Comparison of ENCODE assay signal across 8 mouse cellular contexts in the genomic region with DNA sequence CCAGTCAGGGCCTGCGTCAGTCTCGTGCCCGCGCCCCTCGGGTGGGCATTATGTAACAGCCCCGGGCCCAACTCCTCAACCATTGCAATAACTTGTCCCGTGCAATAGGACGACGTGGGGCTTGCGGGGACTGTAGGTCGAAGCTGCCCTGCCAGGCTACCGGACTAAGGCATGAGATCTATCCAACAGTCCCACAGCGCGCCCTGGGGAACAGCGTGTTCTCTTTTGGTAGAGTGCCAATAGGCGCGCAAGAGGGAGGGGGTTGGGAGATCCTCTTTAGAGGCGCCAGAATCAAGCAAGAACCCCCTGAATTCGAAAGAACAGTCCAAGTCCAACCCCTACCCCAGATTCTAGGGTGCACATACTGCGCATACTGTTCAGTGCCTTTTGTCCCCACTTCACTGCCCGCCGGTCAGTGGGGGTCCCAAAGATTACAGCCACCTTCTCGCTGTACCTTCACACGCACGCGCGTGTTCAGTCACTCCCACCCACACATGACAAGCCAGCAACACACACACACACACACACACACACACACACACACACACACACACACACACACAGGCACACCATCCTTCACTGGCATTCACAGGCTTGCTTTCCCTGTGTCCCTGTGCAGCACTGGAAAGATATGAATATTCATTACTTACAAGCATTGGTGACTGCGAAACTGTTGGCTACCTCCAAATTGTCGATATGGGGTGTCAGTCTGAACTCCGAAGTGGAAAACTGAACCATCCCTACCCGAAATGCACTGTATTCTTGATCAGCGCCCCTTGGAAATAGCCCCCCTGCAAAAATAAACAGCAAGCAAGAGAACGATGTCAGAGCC. TPM values are rescaled to one million over a fixed set of nuclear protein-coding genes. Genes with fewer than 3 reads are reported as not detected.
DNase-seq lines count a peak whose midpoint lies in the region; ATAC-seq and TF ChIP-seq lines count a peak whose summit lies in the region.

No protein-coding gene starts in this region.

- no peaks in the 10 kb centered on the region for H3K9me3 ChIP-seq in lung, postnatal 0 days (ENCODE audit: low read length)
- H3K9me3 ChIP-seq in forebrain, postnatal 0 days (ENCODE audit: low read length), result no peaks in the 10 kb centered on the region
- H3K9me3 ChIP-seq in midbrain, embryonic 11.5 days (ENCODE audit: control insufficient read depth, low read length), result no peaks in the 10 kb centered on the region
- H3K9me3 ChIP-seq in stomach, embryonic 16.5 days (replicated peaks; ENCODE audit: control insufficient read depth, low read length), result no peaks in the 10 kb centered on the region

- peaks cover 24% of the 10 kb centered on the region for H3K27me3 ChIP-seq in lung, postnatal 0 days (replicated peaks; ENCODE audit: insufficient read depth, low read length)
- H3K27me3 ChIP-seq in forebrain, postnatal 0 days (ENCODE audit: insufficient read depth, low read length), result no peaks in the 10 kb centered on the region
- 0 out of 2 replicates have a peak, but pooled peaks cover 2% of the 10 kb centered on the region for H3K27me3 ChIP-seq in midbrain, embryonic 11.5 days (ENCODE audit: control insufficient read depth, insufficient read depth, low read length)
- peaks cover 26% of the 10 kb centered on the region for H3K27me3 ChIP-seq in stomach, embryonic 16.5 days (ENCODE audit: control insufficient read depth, insufficient read depth, low read length)

- H3K9ac ChIP-seq in lung, postnatal 0 days (replicated peaks; ENCODE audit: low read depth), result no peak overlapping the region
- peak overlapping the region; percentile 87 for H3K9ac ChIP-seq in forebrain, postnatal 0 days
- H3K9ac ChIP-seq in midbrain, embryonic 11.5 days (ENCODE audit: low read length), result peak overlapping the region; percentile 73
- no peak overlapping the region for H3K9ac ChIP-seq in stomach, embryonic 16.5 days (ENCODE audit: low read length)

- no peak for DNase-seq in lung, postnatal 0 days (ENCODE audit: low spot score)
- no peak for DNase-seq in lung, adult 18-20 months
- DNase-seq in cerebellum, adult 8-10 months, result peak; percentile 79
- DNase-seq in forebrain, postnatal 0 days, result peak; percentile 88
- DNase-seq in layer of hippocampus, postnatal 10 days (ENCODE audit: low spot score in 2 of 2), result peak; percentile 76 to 82
- peak; percentile 96 for DNase-seq in midbrain, embryonic 11.5 days (ENCODE audit: low spot score, missing footprints)

- TF ChIP-seq CTCF in lung, postnatal 0 days (IDR thresholded peaks at IDR 0.05), result no peak
- peak; percentile 31; the same call in 1 of the 2 replicates for TF ChIP-seq CTCF in forebrain, postnatal 0 days (IDR thresholded peaks at IDR 0.05; ENCODE audit: low read depth)

- no peak overlapping the region for H3K27ac ChIP-seq in lung, postnatal 0 days (ENCODE audit: low read length)
- H3K27ac ChIP-seq in forebrain, postnatal 0 days (ENCODE audit: low read depth, low read length), result peak overlapping the region; percentile 95
- H3K27ac ChIP-seq in midbrain, embryonic 11.5 days (ENCODE audit: low read depth, low read length), result 0 out of 2 replicates have a peak overlapping the region, but pooled peaks have one; percentile 30
- no peak overlapping the region for H3K27ac ChIP-seq in stomach, embryonic 16.5 days (ENCODE audit: low read length)

- 10% methylated on average over 32 of the region's 33 CpGs for WGBS in lung, postnatal 0 days
- WGBS in forebrain, postnatal 0 days, result 2% methylated on average over 33 of the region's 33 CpGs
- 7% methylated on average over 33 of the region's 33 CpGs for WGBS in midbrain, embryonic 11.5 days
- 13% methylated on average over 33 of the region's 33 CpGs for WGBS in stomach, embryonic 16.5 days

- no peaks in the 10 kb centered on the region for H3K36me3 ChIP-seq in lung, postnatal 0 days (ENCODE audit: insufficient read depth, low read length)
- no peaks in the 10 kb centered on the region for H3K36me3 ChIP-seq in forebrain, postnatal 0 days (ENCODE audit: insufficient read depth)
- H3K36me3 ChIP-seq in midbrain, embryonic 11.5 days (ENCODE audit: control insufficient read depth, insufficient read depth, low read length), result no peaks in the 10 kb centered on the region
- no peaks in the 10 kb centered on the region for H3K36me3 ChIP-seq in stomach, embryonic 16.5 days (ENCODE audit: control insufficient read depth, insufficient read depth, low read length)

- ATAC-seq in lung, postnatal 0 days, result no peak
- ATAC-seq in forebrain, postnatal 0 days, result peak; percentile 46
- ATAC-seq in midbrain, embryonic 11.5 days (ENCODE audit: low FRiP score), result peak; percentile 64
- no peak; the same call in 1 of the 2 replicates for ATAC-seq in stomach, embryonic 16.5 days (ENCODE audit: insufficient read depth, low FRiP score)
- no peak for ATAC-seq in erythroid progenitor cell, adult 5-6 weeks (replicated peaks; ENCODE audit: low FRiP score, poor library complexity, severe bottlenecking)

- H3K4me3 ChIP-seq in lung, postnatal 0 days (ENCODE audit: low read depth, low read length), result no peak overlapping the region
- peak overlapping the region; percentile 73 for H3K4me3 ChIP-seq in forebrain, postnatal 0 days (ENCODE audit: low read depth, low read length)
- H3K4me3 ChIP-seq in midbrain, embryonic 11.5 days (ENCODE audit: low read depth, low read length), result peak overlapping the region; percentile 49
- H3K4me3 ChIP-seq in stomach, embryonic 16.5 days (replicated peaks; ENCODE audit: low read length), result peak overlapping the region; percentile 35

- H3K4me2 ChIP-seq in lung, postnatal 0 days (replicated peaks; ENCODE audit: low read depth, low read length), result peak overlapping the region; percentile 27
- peak overlapping the region; percentile 63 for H3K4me2 ChIP-seq in forebrain, postnatal 0 days (ENCODE audit: low read depth)
- peak overlapping the region; percentile 87 for H3K4me2 ChIP-seq in midbrain, embryonic 11.5 days
- H3K4me2 ChIP-seq in stomach, embryonic 16.5 days (ENCODE audit: low read depth, low read length), result peak overlapping the region; percentile 48

- TF ChIP-seq EP300 in lung, postnatal 0 days (IDR thresholded peaks at IDR 0.05), result no peak

- peaks cover 4% of the 10 kb centered on the region; the same call in 1 of the 2 replicates for H3K4me1 ChIP-seq in lung, postnatal 0 days (ENCODE audit: insufficient read depth, low read depth, low read length)
- H3K4me1 ChIP-seq in forebrain, postnatal 0 days (ENCODE audit: insufficient read depth), result peaks cover 3% of the 10 kb centered on the region; the same call in 1 of the 2 replicates
- 0 out of 2 replicates have a peak, but pooled peaks cover 3% of the 10 kb centered on the region for H3K4me1 ChIP-seq in midbrain, embryonic 11.5 days (ENCODE audit: control insufficient read depth, insufficient read depth, low read length)
- no peaks in the 10 kb centered on the region; the same call in 1 of the 2 replicates for H3K4me1 ChIP-seq in stomach, embryonic 16.5 days (ENCODE audit: control insufficient read depth, insufficient read depth, low read length)

RNA-seq across cellular contexts. Expression of a gene that starts 1.4 kb away (rescaled TPM):
- polyA plus RNA-seq in lung, postnatal 0 days (2015; fragmentation: Nextera tagmentation; extraction: Ambion mirVana), result 0.11 TPM in 2 replicates
- 281 and 308 TPM in 2 replicates for total RNA-seq in forebrain, postnatal 0 days (2014; rRNA removed)
- 101 and 159 TPM in 2 replicates for polyA plus RNA-seq in forebrain, postnatal 0 days (2015; fragmentation: Nextera tagmentation; extraction: Ambion mirVana)
- 100 to 1,000 TPM; 532 to 533 TPM for total RNA-seq in layer of hippocampus, postnatal 10 days (2021)
- polyA plus RNA-seq in midbrain, embryonic 11.5 days (2014; fragmentation: Nextera tagmentation; extraction: Ambion mirVana), result 12.0 and 13.9 TPM in 2 replicates
- 2.8 and 3.1 TPM in 2 replicates for polyA plus RNA-seq in stomach, embryonic 16.5 days (2015; fragmentation: Nextera tagmentation; extraction: Ambion mirVana)
- not detected in 2 replicates for total RNA-seq in erythroid progenitor cell, adult 5-6 weeks (2015; ENCODE audit: low replicate concordance)
- total RNA-seq in erythroid progenitor cell, adult 5-6 weeks (2017; ENCODE audit: low replicate concordance), result not detected in 2 replicates

Comparison
In these comparisons a context has a peak if more than half of its experiments do, and no peak if none do; other contexts are left out.
1. ATAC-seq: peak in forebrain, postnatal 0 days (single experiment) and midbrain, embryonic 11.5 days (single experiment); none in lung, postnatal 0 days (single experiment), stomach, embryonic 16.5 days (single experiment) and erythroid progenitor cell, adult 5-6 weeks (single experiment).
2. DNase-seq: peak in cerebellum, adult 8-10 months (single experiment), forebrain, postnatal 0 days (single experiment), layer of hippocampus, postnatal 10 days (2 of 2) and midbrain, embryonic 11.5 days (single experiment); none in lung, postnatal 0 days (single experiment) and lung, adult 18-20 months (0 of 2).
3. H3K27ac ChIP-seq: peak in forebrain, postnatal 0 days (single experiment) and midbrain, embryonic 11.5 days (single experiment); none in lung, postnatal 0 days (single experiment) and stomach, embryonic 16.5 days (single experiment).
4. H3K4me2 ChIP-seq: peak in every context shown above with its lines; median percentile 87 in midbrain, embryonic 11.5 days; 63 in forebrain, postnatal 0 days; 48 in stomach, embryonic 16.5 days; 27 in lung, postnatal 0 days.
5. H3K9ac ChIP-seq: peak in forebrain, postnatal 0 days (single experiment) and midbrain, embryonic 11.5 days (single experiment); none in lung, postnatal 0 days (single experiment) and stomach, embryonic 16.5 days (single experiment).